Mouse (Mus musculus) heart, postnatal 14 days (tissue): ENCODE measurements around the gene Xpnpep1. TPM values are rescaled to one million over a fixed set of nuclear protein-coding genes. Genes with fewer than 3 reads are reported as not detected.

Source experiments
- microRNA-seq, 2 experiments: library from miRNA; unstranded; fragments of <30 nt; microRNA quantifications; one replicate each; pipeline ENCODE4 v1.2.0; 2021 to 2022
- total RNA-seq, 2 experiments: library from RNA; stranded (reverse); gene quantifications; 2 replicates each; pipeline ENCODE4 v1.2.3; 2021

Xpnpep1 gene
- total RNA-seq, 2 experiments from 2014 or later = 93.8 to 105 TPM

Small RNA genes lying within 50 kb of the gene (microRNA-seq; reads per million reads assigned to microRNA genes)
- 0 reads per million in 2 experiments for gene Mir6407

Other genes starting within 250 kb of the Xpnpep1 start
- gene Add3, start 100.2 kb upstream of the Xpnpep1 start, total RNA-seq = 10 to 100 TPM; 63.4 to 65.2 TPM